Mouse (Mus musculus) 3T3-L1 (cell line): ENCODE measurements around the gene Cyp4a14.
"Not testable (repeated sequence)": the region's sequence is repeated elsewhere in the genome, so short reads cannot be mapped to it uniquely, and the experiment has no call there.

Experiments
- DNase-seq: peaks from one replicate; pipeline ENCODE4 v3.0.0-alpha.2; 2015; ENCODE audit warnings: low read depth, low spot score

The Cyp4a14 gene

GRCm38 (mm10) chr4:115496001-115496400 lies at the start of gene Cyp4a14:
Gene Cyp4a14, minus strand, starts transcription at chr4:115496142.
- no peak for DNase-seq

GRCm38 (mm10) chr4:115545101-115545500 lies 49.2 kb upstream of the Cyp4a14 start:
- DNase-seq = no peak

- DNase-seq = no peak
Measured at GRCm38 (mm10) chr4:115521766-115522165, 25.8 kb upstream of the Cyp4a14 start.

GRCm38 (mm10) chr4:115519444-115519843 lies 23.5 kb upstream of the Cyp4a14 start:
- DNase-seq = no peak

GRCm38 (mm10) chr4:115518000-115518399 lies 22.1 kb upstream of the Cyp4a14 start, which contains the start of gene Cyp4a10:
Gene Cyp4a10, plus strand, starts transcription at chr4:115518264.
- DNase-seq = not testable (repeated sequence)

GRCm38 (mm10) chr4:115513964-115514363 lies 18.0 kb upstream of the Cyp4a14 start:
- DNase-seq = not testable (repeated sequence)

GRCm38 (mm10) chr4:115497466-115497865 lies 1.5 kb upstream of the Cyp4a14 start:
- DNase-seq = no peak

- DNase-seq = no peak
Measured at GRCm38 (mm10) chr4:115481006-115481652, 14.8 kb downstream of the Cyp4a14 start.

GRCm38 (mm10) chr4:115476051-115476450 lies 19.9 kb downstream of the Cyp4a14 start:
- DNase-seq = not testable (repeated sequence)

GRCm38 (mm10) chr4:115473585-115473984 lies 22.4 kb downstream of the Cyp4a14 start:
- not testable (repeated sequence) for DNase-seq

GRCm38 (mm10) chr4:115452304-115452703 lies 43.6 kb downstream of the Cyp4a14 start, which contains the start of gene Cyp4a30b:
Gene Cyp4a30b, plus strand, starts transcription at chr4:115452604.
- DNase-seq = no peak

- DNase-seq = no peak
Measured at GRCm38 (mm10) chr4:115450577-115451137, 45.3 kb downstream of the Cyp4a14 start.
